Mouse (Mus musculus): ENCODE data around the gene Htra2.

Htra2 gene

GRCm38 (mm10) chr6:83054871-83055431 is at the start of gene Htra2:
Gene Htra2 (minus strand): TSS chr6:83055273.
- no peak for DNase-seq

DNA sequence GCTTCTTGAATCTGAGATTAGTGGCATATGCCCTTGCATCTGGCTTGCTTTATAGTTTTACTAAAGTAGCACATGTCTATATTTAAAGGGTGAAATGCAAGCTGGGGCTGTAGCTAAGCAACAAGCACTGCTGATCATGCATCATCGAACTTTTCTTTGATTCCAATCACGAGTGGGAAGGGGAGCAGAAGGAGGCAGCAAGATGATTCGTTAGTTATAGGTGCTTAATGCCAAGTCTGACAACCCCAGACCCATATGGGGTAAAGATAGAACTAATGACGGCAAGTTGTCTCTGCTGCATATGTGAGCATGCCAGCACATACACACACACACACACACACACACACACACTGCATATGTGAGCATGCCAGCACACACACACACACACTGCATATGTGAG is 49.1 kb upstream of the Htra2 start:
- DNase-seq = no peak

DNA sequence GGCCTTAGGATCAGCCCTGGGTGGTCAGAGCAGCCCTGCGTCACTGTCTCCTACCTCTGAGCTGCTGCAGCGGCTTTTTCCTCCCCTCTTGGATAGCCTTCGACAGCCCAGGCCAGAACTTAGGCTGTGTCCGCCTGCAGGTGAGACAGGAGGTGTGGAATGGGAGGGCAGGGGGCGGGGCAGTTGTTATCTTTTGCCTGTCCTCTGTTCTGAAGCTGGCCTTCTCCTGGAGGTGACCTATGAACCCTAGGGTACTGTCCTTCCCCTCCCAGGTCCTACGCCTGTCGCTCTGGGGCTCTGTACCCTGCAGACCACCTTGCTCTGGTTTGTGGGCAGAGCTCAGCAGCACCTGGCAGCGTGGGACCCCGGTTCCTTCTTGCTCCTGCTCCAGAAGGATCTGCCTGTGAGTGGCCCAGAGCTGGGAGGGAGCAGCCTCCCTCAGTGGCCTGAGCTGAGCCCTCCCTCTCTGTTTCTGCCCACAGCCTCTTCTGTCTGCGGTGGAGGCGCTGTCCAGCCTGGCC is 48.1 kb upstream of the Htra2 start:
- DNase-seq = peak; percentile 42

GRCm38 (mm10) chr6:83101688-83102556 is 46.8 kb upstream of the Htra2 start:
- DNase-seq = peak; percentile 63

DNA sequence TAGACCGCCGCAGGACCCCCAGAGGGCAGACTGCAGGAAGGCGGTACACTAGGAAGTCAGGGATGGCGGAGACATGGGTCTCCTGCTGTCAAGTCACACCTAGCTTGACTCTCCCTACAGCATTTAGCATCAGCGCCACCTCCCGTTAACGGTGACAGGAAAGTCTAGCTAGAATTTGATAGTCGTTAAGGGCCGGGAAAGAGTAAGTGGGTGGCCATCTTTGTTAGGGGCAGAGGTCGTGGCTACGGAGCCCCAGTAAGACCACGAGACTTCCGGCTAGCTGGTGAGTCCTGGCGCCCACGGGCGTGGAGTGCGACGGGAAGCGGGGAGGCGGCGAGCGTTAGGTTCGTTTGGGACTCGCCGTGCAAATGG is 46.2 kb upstream of the Htra2 start, which contains the start of the genes Ccdc142 and Gm42688:
TSS of gene Ccdc142 (plus strand) at position 286 of the 372 bp plus-strand sequence.
TSS of gene Gm42688 (plus strand) at position 302 of the 372 bp plus-strand sequence.
- DNase-seq = peak; percentile 92

- DNase-seq = no peak
Measured at GRCm38 (mm10) chr6:83098411-83098810, 43.3 kb upstream of the Htra2 start.

GRCm38 (mm10) chr6:83095968-83096367 is 40.9 kb upstream of the Htra2 start:
- no peak for DNase-seq

DNA sequence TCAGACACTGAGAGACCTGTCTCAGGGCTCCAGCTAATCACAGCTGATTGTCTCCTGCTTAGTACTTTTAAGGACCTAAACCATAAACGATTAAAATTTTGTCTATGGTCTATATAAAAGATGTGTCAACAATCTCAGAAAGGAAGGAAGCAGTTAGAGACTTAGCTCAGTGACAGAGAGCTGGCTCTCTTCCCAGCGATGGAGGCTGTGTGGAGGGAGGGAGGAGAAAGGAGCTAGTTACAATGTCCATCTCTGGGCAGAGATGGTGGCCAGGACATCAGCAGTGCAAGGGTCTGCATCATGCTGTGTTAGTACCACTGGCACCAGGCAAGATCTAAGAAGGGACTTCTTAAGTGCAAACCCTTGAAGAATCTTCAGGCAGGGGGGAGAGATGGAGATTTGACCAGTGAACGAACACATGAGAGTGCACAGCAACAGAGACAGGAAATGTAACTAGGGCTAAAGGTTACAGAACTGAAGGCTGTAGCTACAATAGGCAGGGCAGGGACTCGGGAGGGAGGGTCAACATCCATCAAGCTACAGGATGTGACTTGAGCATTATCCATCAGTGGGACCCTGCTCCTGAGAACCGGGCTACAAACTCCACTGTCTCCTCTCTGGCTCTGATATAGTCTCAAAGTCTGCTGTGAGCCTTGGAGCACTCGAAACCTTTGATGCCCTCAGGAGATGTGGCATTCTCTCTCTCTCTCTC is 37.5 kb upstream of the Htra2 start:
- DNase-seq = no peak

GRCm38 (mm10) chr6:83087926-83088260 is 32.8 kb upstream of the Htra2 start:
- DNase-seq = no peak

GRCm38 (mm10) chr6:83087205-83087925 is 32.3 kb upstream of the Htra2 start:
- DNase-seq = no peak

DNA sequence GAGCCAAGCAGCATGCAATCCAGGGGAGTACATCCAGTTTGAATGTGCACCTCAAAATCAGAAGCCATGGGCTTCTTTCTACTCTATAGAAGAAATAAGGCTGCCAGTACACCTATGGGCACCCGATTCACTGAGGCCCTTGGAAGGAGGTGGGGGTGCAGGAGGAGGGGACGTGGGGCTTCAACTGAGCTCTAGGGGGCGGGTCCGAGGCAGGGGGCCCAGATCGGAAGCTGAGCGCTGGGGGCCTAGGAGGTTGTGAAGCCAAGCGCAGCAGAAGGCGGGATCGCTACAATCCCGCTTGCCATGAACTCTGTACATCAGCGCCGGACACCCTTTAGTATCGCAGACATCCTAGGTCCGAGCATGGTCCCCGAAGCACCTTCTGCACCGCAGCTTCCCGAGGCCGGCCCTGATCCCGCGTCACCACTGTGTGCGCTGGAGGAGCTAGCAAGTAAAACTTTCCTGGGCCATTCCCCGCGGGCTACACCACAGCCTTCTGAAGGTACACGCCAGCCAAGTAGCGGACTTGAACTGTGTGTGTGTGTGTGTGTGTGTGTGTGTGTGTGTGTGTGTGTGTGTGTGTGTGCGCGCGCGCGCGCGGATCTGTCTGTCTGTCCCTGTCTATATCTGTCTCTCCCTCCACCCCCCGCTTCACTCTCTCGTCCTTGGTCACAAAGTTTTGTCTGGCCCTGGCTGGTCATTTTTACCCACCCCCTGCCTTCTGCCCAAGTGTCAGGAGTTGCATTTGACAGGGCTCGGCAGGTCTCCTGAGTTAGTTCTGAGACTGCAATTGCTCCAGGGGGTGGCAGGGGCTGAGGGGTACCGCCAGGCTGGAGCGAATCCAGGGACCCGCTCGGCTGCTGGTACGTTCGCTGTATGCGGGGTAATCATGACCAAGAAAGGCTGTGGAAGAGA is 31.3 kb upstream of the Htra2 start, which contains the start of gene Lbx2:
TSS of gene Lbx2 (plus strand) at position 247 of the 915 bp plus-strand sequence.
- no peak for DNase-seq

DNA sequence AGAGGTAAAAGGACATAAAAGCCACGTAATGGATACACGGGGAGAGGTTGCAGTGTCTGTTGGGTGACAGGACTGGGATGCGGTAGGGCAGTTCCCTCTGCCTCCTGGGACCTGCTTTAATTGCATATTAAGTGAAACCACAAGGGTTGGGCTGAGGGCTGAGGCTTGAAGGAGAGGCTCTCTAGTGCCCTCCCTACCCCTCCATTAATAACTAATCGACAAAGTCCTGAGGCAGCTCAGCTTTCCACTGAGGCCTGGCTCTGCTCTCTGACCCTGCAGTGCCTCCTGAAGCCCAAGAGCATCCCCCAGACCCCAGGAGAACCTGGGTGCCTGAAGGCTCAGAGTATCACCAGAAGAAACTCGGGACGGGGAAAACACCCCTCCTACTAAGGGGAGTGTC is 29.4 kb upstream of the Htra2 start:
- DNase-seq = no peak

GRCm38 (mm10) chr6:83083497-83083896 is 28.4 kb upstream of the Htra2 start:
- DNase-seq = no peak

DNA sequence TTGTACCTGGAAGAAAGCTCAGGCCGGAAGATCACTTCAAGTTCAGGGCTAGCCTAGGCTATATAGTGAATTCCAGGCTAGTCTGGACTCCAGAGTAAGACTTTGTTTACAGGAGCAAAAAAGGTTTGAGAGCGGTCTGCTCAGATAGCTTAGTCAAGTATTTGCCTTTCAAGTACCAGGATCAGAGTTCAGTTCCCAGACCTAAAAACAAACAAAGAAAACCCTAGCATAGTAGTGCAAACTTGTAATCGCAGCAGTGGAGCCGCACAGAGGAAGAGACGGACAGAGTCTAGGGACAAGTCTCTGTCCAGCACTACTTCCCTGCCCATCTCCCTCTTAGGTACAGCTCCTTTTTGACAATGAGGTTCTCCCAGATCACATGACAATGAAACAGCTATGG is 25.1 kb upstream of the Htra2 start:
- DNase-seq = no peak

GRCm38 (mm10) chr6:83078324-83078858 is 23.3 kb upstream of the Htra2 start:
- peak; percentile 98 for DNase-seq

GRCm38 (mm10) chr6:83077630-83078323 is 22.7 kb upstream of the Htra2 start, which contains the start of gene Pcgf1:
Gene Pcgf1 (plus strand): TSS chr6:83077869.
- peak; percentile 72 for DNase-seq

- no peak for DNase-seq
Measured at GRCm38 (mm10) chr6:83074979-83075378, 19.9 kb upstream of the Htra2 start.

- peak; percentile 47 for DNase-seq
Measured at GRCm38 (mm10) chr6:83071220-83071619, 16.1 kb upstream of the Htra2 start.

DNA sequence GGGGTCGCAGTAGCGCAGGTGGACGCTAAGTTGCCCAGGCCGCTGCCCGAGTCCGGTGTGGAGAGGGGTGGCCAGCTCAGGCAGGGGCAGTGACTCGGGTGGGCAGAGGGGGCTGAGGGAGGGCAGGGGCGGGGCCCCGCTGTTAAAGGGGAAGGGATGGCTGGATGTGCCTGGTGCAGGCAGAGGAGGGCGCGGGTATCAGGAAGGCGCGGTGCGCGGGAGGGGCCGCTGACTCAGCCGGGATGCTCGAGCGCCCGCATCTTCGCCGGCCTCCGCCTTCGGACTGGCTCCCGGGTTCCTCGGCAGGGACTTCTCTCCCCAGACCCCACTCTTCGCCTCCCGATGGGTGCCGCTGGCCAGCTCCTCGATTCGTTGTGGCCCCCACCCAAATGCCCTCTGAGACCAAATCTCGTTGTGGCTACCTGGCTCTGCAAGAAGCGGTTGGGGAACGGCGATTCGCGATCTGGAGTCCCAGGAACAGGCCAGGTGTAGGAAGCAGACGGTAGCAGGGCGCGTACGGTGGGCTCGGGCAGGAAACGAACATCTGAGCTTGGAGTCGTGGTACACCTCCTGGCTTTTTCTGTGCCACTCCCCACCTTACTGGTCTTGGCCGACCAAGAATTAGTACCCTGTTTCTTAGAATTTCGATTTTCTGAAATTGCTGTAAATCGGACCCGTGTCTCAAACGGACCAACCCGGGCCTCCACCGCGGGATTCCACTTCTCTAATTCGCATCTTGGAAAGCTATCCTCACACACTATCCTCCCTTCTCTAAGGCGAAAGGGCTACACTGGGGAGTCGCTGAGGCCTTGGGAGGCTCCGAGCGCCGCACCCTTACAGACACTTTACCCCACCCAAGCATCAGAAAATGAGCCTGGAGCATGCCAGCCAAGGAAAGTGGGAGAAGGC is 15.5 kb upstream of the Htra2 start:
- peak; percentile 42 for DNase-seq

DNA sequence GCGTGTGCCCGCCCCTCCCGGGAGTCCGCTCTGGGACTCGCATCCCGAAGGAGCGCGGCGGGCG is 15.0 kb upstream of the Htra2 start, which contains the start of gene Tlx2:
TSS of gene Tlx2 (minus strand) at position 47 of the 64 bp plus-strand sequence.
- no peak for DNase-seq

All from cerebellum, adult 11-12 months (tissue).